Mouse (Mus musculus): ENCODE results near the gene Tmem242.

DNA sequence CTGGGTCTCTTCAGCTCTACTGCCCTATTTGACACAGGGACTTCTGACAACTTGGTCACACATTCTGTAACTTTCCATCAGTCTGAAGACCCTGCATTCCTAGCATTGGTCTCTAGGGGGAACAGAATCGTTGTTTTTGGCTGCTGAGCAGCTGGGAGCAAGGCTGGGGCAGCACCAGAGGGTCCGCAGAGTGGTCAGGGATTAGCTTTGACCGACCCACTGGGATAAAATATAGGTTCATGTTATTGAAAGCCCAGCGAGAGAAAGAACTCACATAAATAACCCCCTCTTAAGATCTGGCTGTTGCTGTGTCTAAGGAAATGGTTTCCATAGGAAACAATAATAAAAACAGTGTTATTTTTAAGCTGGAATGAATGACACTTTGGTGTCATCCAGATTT lies 27.1 kb upstream of the Tmem242 start:
- TF ChIP-seq CTCF (IDR thresholded peaks at IDR 0.05; ENCODE audit: borderline replicate concordance, insufficient read depth, low read depth, low read length) (no peak), POLR2A (IDR thresholded peaks at IDR 0.05; ENCODE audit: borderline replicate concordance, insufficient read depth, low read length) (no peak)

All from cerebellum, adult 2 months (tissue).